In the genomic region with DNA sequence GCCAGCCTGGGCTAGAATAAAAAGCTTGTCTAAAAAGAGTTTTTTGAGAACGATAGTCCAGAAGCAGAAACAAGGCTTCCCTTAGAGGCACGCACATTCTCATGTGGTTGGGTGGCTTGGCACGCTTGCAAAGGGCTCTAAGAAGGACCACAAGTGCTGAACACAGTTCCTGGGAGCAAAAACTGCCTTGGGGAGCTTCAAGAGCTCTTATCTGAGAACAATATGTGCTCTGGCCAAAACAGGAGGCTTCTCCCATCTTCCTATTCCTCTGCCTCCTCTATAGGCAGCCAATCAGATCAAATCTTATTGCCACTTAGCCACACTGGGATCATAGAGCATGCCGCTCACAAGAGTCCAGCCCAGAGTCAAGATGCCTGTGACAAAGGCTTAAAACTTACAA, we compare ENCODE assay signal across 8 mouse cellular contexts. TPM values are rescaled to one million over a fixed set of nuclear protein-coding genes. Genes with fewer than 3 reads are reported as not detected.
DNase-seq lines count a peak whose midpoint lies in the region; ATAC-seq and TF ChIP-seq lines count a peak whose summit lies in the region.

No protein-coding gene starts in this region.

- no peak for TF ChIP-seq CTCF in bone marrow macrophage, adult 2 months (IDR thresholded peaks at IDR 0.05; ENCODE audit: low read depth, low read length)
- no peak for TF ChIP-seq CTCF in heart, postnatal 0 days (IDR thresholded peaks at IDR 0.05; ENCODE audit: low read depth)
- TF ChIP-seq CTCF in lung, embryonic 14.5 days (IDR thresholded peaks at IDR 0.05; ENCODE audit: low read depth): no peak

- TF ChIP-seq POLR2A in bone marrow macrophage, adult 2 months (IDR thresholded peaks at IDR 0.05; ENCODE audit: borderline replicate concordance, low read depth, low read length): no peak

- peak overlapping the region; percentile 94 for H3K27ac ChIP-seq in bone marrow macrophage, adult 2 months (ENCODE audit: insufficient read depth, low read depth, low read length)
- H3K27ac ChIP-seq in heart, postnatal 0 days (ENCODE audit: low read depth): peak overlapping the region; percentile 99
- H3K27ac ChIP-seq in lung, embryonic 14.5 days (ENCODE audit: low read depth): peak overlapping the region; percentile 95

- ATAC-seq in heart, postnatal 0 days (ENCODE audit: insufficient read depth, low read depth): peak; percentile 62
- peak; percentile 38 for ATAC-seq in lung, embryonic 14.5 days (ENCODE audit: insufficient read depth)
- no peak for ATAC-seq in erythroid progenitor cell, adult 5-6 weeks (replicated peaks; ENCODE audit: low FRiP score, poor library complexity, severe bottlenecking)

- peak overlapping the region; percentile 45 for H3K4me2 ChIP-seq in heart, postnatal 0 days (ENCODE audit: low read depth, low read length)
- peak overlapping the region; percentile 43; the same call in 1 of the 2 replicates for H3K4me2 ChIP-seq in lung, embryonic 14.5 days

- TF ChIP-seq EP300 in heart, postnatal 0 days (IDR thresholded peaks at IDR 0.05; ENCODE audit: low read depth): peak; percentile 31

- H3K36me3 ChIP-seq in heart, postnatal 0 days (replicated peaks; ENCODE audit: control insufficient read depth, insufficient read depth, low read length): no peaks in the 10 kb centered on the region
- H3K36me3 ChIP-seq in lung, embryonic 14.5 days (ENCODE audit: insufficient read depth): 0 out of 2 replicates have a peak, but pooled peaks cover 5% of the 10 kb centered on the region

- H3K9me3 ChIP-seq in heart, postnatal 0 days (replicated peaks; ENCODE audit: control insufficient read depth, low read length): no peaks in the 10 kb centered on the region
- no peaks in the 10 kb centered on the region for H3K9me3 ChIP-seq in lung, embryonic 14.5 days (ENCODE audit: low read depth, low read length)

- peak overlapping the region; percentile 6 for H3K4me3 ChIP-seq in bone marrow macrophage, adult 2 months (ENCODE audit: insufficient read depth, low read length)
- no peak overlapping the region for H3K4me3 ChIP-seq in heart, postnatal 0 days (ENCODE audit: low read depth, low read length)
- no peak overlapping the region for H3K4me3 ChIP-seq in lung, embryonic 14.5 days (ENCODE audit: low read depth, low read length)

- WGBS in heart, postnatal 0 days: 6% methylated on average over 4 of the region's 4 CpGs
- 57% methylated on average over 4 of the region's 4 CpGs for WGBS in lung, embryonic 14.5 days

- DNase-seq in 3T3-L1 (ENCODE audit: low read depth, low spot score): peak; percentile 24
- DNase-seq in heart, postnatal 0 days (ENCODE audit: low spot score): peak; percentile 83
- DNase-seq in lung, embryonic 14.5 days: peak; percentile 53
- DNase-seq in frontal cortex, postnatal 10 days (ENCODE audit: low spot score in 2 of 2): no peak
- no peak for DNase-seq in adrenal gland, postnatal 36 days
- DNase-seq in layer of hippocampus, postnatal 10 days (ENCODE audit: low spot score in 2 of 2): no peak

- H3K4me1 ChIP-seq in bone marrow macrophage, adult 2 months (ENCODE audit: control insufficient read depth, insufficient read depth, low read length): peaks cover 39% of the 10 kb centered on the region
- H3K4me1 ChIP-seq in heart, postnatal 0 days (ENCODE audit: control insufficient read depth, insufficient read depth): peaks cover 63% of the 10 kb centered on the region
- peaks cover 30% of the 10 kb centered on the region for H3K4me1 ChIP-seq in lung, embryonic 14.5 days (ENCODE audit: insufficient read depth)

- H3K27me3 ChIP-seq in heart, postnatal 0 days (ENCODE audit: control insufficient read depth, insufficient read depth, low read length): no peaks in the 10 kb centered on the region
- H3K27me3 ChIP-seq in lung, embryonic 14.5 days (ENCODE audit: insufficient read depth, low read length): no peaks in the 10 kb centered on the region

- peak overlapping the region; percentile 52 for H3K9ac ChIP-seq in heart, postnatal 0 days (replicated peaks; ENCODE audit: low read depth, low read length)
- peak overlapping the region; percentile 33 for H3K9ac ChIP-seq in lung, embryonic 14.5 days

RNA-seq across cellular contexts. Expression of a gene that starts 18.3 kb away (rescaled TPM):
- 121 and 131 TPM in 2 replicates for polyA plus RNA-seq in bone marrow macrophage, adult 2 months (2012; ENCODE audit: insufficient read depth, insufficient read length, missing spikeins)
- total RNA-seq in heart, postnatal 0 days (2014; rRNA removed; ENCODE audit: low replicate concordance): 239 and 307 TPM in 2 replicates
- polyA plus RNA-seq in heart, postnatal 0 days (2015; fragmentation: Nextera tagmentation; extraction: Ambion mirVana): 213 and 235 TPM in 2 replicates
- polyA plus RNA-seq in lung, embryonic 14.5 days (2014; fragmentation: Nextera tagmentation; extraction: Ambion mirVana): 128 and 133 TPM in 2 replicates
- 121 and 125 TPM in 2 replicates for total RNA-seq in erythroid progenitor cell, adult 5-6 weeks (2015; ENCODE audit: low replicate concordance)
- 139 and 144 TPM in 2 replicates for total RNA-seq in erythroid progenitor cell, adult 5-6 weeks (2017; ENCODE audit: low replicate concordance)
- total RNA-seq in adrenal gland, postnatal 36 days (2021): 100 to 1,000 TPM in 1 of 2 experiments, 10 to 100 TPM in 1; 73.1 to 114 TPM
- 10 to 100 TPM; 31.0 to 31.6 TPM for total RNA-seq in layer of hippocampus, postnatal 10 days (2021)

Comparison
In these comparisons a context has a peak if more than half of its experiments do, and no peak if none do; other contexts are left out.
1. DNase-seq: peak in 3T3-L1 (single experiment), heart, postnatal 0 days (single experiment) and lung, embryonic 14.5 days (single experiment); none in frontal cortex, postnatal 10 days (0 of 2), adrenal gland, postnatal 36 days (0 of 2) and layer of hippocampus, postnatal 10 days (0 of 2).
2. Peak in every context shown above with its lines, with median percentiles within 50 percentile points of each other: H3K27ac ChIP-seq.